Mouse (Mus musculus): ENCODE results near the gene Clptm1. TPM values are rescaled to one million over a fixed set of nuclear protein-coding genes. Genes with fewer than 3 reads are reported as not detected.
"Not testable (repeated sequence)": the region's sequence is repeated elsewhere in the genome, so short reads cannot be mapped to it uniquely, and the experiment has no call there.

The Clptm1 gene
- polyA plus RNA-seq, 1 experiment = 128 TPM

- DNase-seq (ENCODE audit: extremely low spot score in 1 of 2, low spot score in 1 of 2) = peak; percentile 65 to 90
Measured at GRCm38 (mm10) chr7:19619004-19619801, 45.6 kb downstream of the Clptm1 start.

- DNase-seq (ENCODE audit: extremely low spot score in 1 of 2, low spot score in 1 of 2) = no peak
Measured at GRCm38 (mm10) chr7:19615036-19615577, 49.7 kb downstream of the Clptm1 start.

- DNase-seq (ENCODE audit: extremely low spot score in 1 of 2, low spot score in 1 of 2) = no peak
Measured at GRCm38 (mm10) chr7:19610969-19611368, 53.9 kb downstream of the Clptm1 start.

- no peak for DNase-seq (ENCODE audit: extremely low spot score in 1 of 2, low spot score in 1 of 2)
Measured at GRCm38 (mm10) chr7:19609641-19610332, 55.0 kb downstream of the Clptm1 start.

- no peak for DNase-seq (ENCODE audit: extremely low spot score in 1 of 2, low spot score in 1 of 2)
Measured at GRCm38 (mm10) chr7:19607291-19607690, 57.5 kb downstream of the Clptm1 start.

- DNase-seq (ENCODE audit: extremely low spot score in 1 of 2, low spot score in 1 of 2) = not testable (repeated sequence)
Measured at GRCm38 (mm10) chr7:19604606-19605214, 60.1 kb downstream of the Clptm1 start.

GRCm38 (mm10) chr7:19603849-19604605 is 60.8 kb downstream of the Clptm1 start, which contains the start of gene Clasrp:
Gene Clasrp, minus strand, starts transcription at chr7:19604486.
- DNase-seq (ENCODE audit: extremely low spot score in 1 of 2, low spot score in 1 of 2) = peak; percentile 88 to 96

GRCm38 (mm10) chr7:19603055-19603454 is 61.8 kb downstream of the Clptm1 start:
- DNase-seq (ENCODE audit: extremely low spot score in 1 of 2, low spot score in 1 of 2) = no peak

GRCm38 (mm10) chr7:19600562-19600961 is 64.3 kb downstream of the Clptm1 start:
- peak; percentile 30 to 49 for DNase-seq (ENCODE audit: extremely low spot score in 1 of 2, low spot score in 1 of 2)

GRCm38 (mm10) chr7:19593061-19593730 is 71.6 kb downstream of the Clptm1 start:
- DNase-seq (ENCODE audit: extremely low spot score in 1 of 2, low spot score in 1 of 2) = no peak

- DNase-seq (ENCODE audit: extremely low spot score in 1 of 2, low spot score in 1 of 2) = peak; percentile 74 to 88
Measured at GRCm38 (mm10) chr7:19589917-19590316, 74.9 kb downstream of the Clptm1 start.

- peak in 1 of 2 experiments; percentile 66 for DNase-seq (ENCODE audit: extremely low spot score in 1 of 2, low spot score in 1 of 2)
Measured at GRCm38 (mm10) chr7:19589207-19589606, 75.6 kb downstream of the Clptm1 start.

GRCm38 (mm10) chr7:19586269-19586668 is 78.6 kb downstream of the Clptm1 start:
- no peak for DNase-seq (ENCODE audit: extremely low spot score in 1 of 2, low spot score in 1 of 2)

Other genes starting within 250 kb of the Clptm1 start
- gene Mark4, start 206.2 kb downstream of the Clptm1 start, polyA plus RNA-seq (2012; rRNA removed) = 47.5 and 49.9 TPM in 2 replicates
- 0.32 and 0.40 TPM in 2 replicates for gene Exoc3l2, start 201.7 kb downstream of the Clptm1 start, polyA plus RNA-seq (2012; rRNA removed)
- 7.9 and 8.1 TPM in 2 replicates for gene Bloc1s3, start 156.7 kb downstream of the Clptm1 start, polyA plus RNA-seq (2012; rRNA removed)
- gene Trappc6a, start 156.6 kb downstream of the Clptm1 start, polyA plus RNA-seq (2012; rRNA removed) = 23.7 and 30.1 TPM in 2 replicates
- gene Nkpd1, start 147.2 kb downstream of the Clptm1 start, polyA plus RNA-seq (2012; rRNA removed) = 1.0 and 1.4 TPM in 2 replicates
- gene Ppp1r37, start 102.0 kb downstream of the Clptm1 start, polyA plus RNA-seq (2012; rRNA removed) = 131 and 146 TPM in 2 replicates
- gene Zfp296, start 87.7 kb downstream of the Clptm1 start, polyA plus RNA-seq (2012; rRNA removed) = 2.0 and 2.9 TPM in 2 replicates
- 47.9 and 49.9 TPM in 2 replicates for gene Gemin7, start 87.4 kb downstream of the Clptm1 start, polyA plus RNA-seq (2012; rRNA removed)
- 152 and 164 TPM in 2 replicates for gene Clasrp, start 60.5 kb downstream of the Clptm1 start, polyA plus RNA-seq (2012; rRNA removed)
- gene Relb, start 35.6 kb downstream of the Clptm1 start, polyA plus RNA-seq (2012; rRNA removed) = 6.1 and 6.5 TPM in 2 replicates
- gene Apoc2, start 12.9 kb upstream of the Clptm1 start, polyA plus RNA-seq (2012; rRNA removed) = 0.78 TPM in 1 of 2 replicates, not detected in the other
- not detected in 2 replicates for gene Gm44805, start 16.4 kb upstream of the Clptm1 start, polyA plus RNA-seq (2012; rRNA removed)
- 0.19 TPM in 1 of 2 replicates, not detected in the other for gene Apoc4, start 16.4 kb upstream of the Clptm1 start, polyA plus RNA-seq (2012; rRNA removed)
- gene Apoc1, start 27.6 kb upstream of the Clptm1 start, polyA plus RNA-seq (2012; rRNA removed) = 3.3 and 4.7 TPM in 2 replicates
- gene Apoe, start 34.2 kb upstream of the Clptm1 start, polyA plus RNA-seq (2012; rRNA removed) = 6,067 and 6,377 TPM in 2 replicates
- gene Tomm40, start 50.4 kb upstream of the Clptm1 start, polyA plus RNA-seq (2012; rRNA removed) = 115 and 118 TPM in 2 replicates
- 7.6 and 7.7 TPM in 2 replicates for gene Nectin2, start 85.5 kb upstream of the Clptm1 start, polyA plus RNA-seq (2012; rRNA removed)
- gene Bcam, start 106.0 kb upstream of the Clptm1 start, polyA plus RNA-seq (2012; rRNA removed) = 22.2 and 23.0 TPM in 2 replicates
- not detected in 2 replicates for gene Cblc, start 131.8 kb upstream of the Clptm1 start, polyA plus RNA-seq (2012; rRNA removed)
- 0.56 and 0.69 TPM in 2 replicates for gene Bcl3, start 157.7 kb upstream of the Clptm1 start, polyA plus RNA-seq (2012; rRNA removed)
- gene Gm19345, start 187.0 kb upstream of the Clptm1 start, polyA plus RNA-seq (2012; rRNA removed) = 3.9 and 5.2 TPM in 2 replicates
- not detected in 2 replicates for gene Ceacam16, start 196.3 kb upstream of the Clptm1 start, polyA plus RNA-seq (2012; rRNA removed)
- gene Ceacam19, start 222.9 kb upstream of the Clptm1 start, polyA plus RNA-seq (2012; rRNA removed) = not detected in 2 replicates